Mouse (Mus musculus) heart, adult 2 months (tissue): ENCODE measurements around the gene Spg20. TPM values are rescaled to one million over a fixed set of nuclear protein-coding genes. Genes with fewer than 3 reads are reported as not detected.
A peak's percentile ranks its signal among the peaks of the same experiment; 100 is the strongest.

Experiments used
- DNase-seq, 2 experiments: peaks; one replicate each; pipeline ENCODE4 v3.0.0; 2021
- H3K27ac ChIP-seq: fragments of 200-600 bp; 2 replicates; pipeline ENCODE4 v1.8.1; 2022
- H3K27me3 ChIP-seq: fragments of 200-500 bp; 2 replicates; pipeline ENCODE4 v1.6.1; 2012; ENCODE audit warnings: mild to moderate bottlenecking, low read length, inconsistent platforms, mixed read lengths; ENCODE audit not compliant: control insufficient read depth, insufficient read depth
- H3K36me3 ChIP-seq: fragments of 200-500 bp; 2 replicates; pipeline ENCODE4 v1.6.1; 2012; ENCODE audit warnings: low read length, inconsistent platforms; ENCODE audit not compliant: control insufficient read depth, insufficient read depth
- H3K4me1 ChIP-seq: fragments of 200-500 bp; 2 replicates; pipeline ENCODE4 v1.6.1; 2011; ENCODE audit warnings: low read length; ENCODE audit not compliant: control insufficient read depth, insufficient read depth
- H3K4me3 ChIP-seq: fragments of 200-600 bp; 2 replicates; pipeline ENCODE4 v1.8.1; 2022
- H3K79me2 ChIP-seq: fragments of 200-500 bp; replicated peaks from 2 replicates; pipeline ENCODE4 v1.6.1; 2012; ENCODE audit warnings: mild to moderate bottlenecking, inconsistent platforms, low read length, moderate library complexity, mixed read lengths; ENCODE audit not compliant: control insufficient read depth, insufficient read depth
- H3K9ac ChIP-seq: fragments of 200-500 bp; 2 replicates; pipeline ENCODE4 v1.6.1; 2012; ENCODE audit warnings: low read depth, mild to moderate bottlenecking, control low read depth, inconsistent platforms, low read length, mixed read lengths
- CTCF ChIP-seq: fragments of 200-600 bp; IDR thresholded peaks from 2 replicates; pipeline ENCODE4 v1.8.1; 2022; ENCODE audit warnings: antibody characterized with exemption, mild to moderate bottlenecking, moderate library complexity
- EP300 ChIP-seq: fragments of 200-500 bp; IDR thresholded peaks from 2 replicates; pipeline ENCODE4 v1.6.1; 2011; ENCODE audit warnings: low read depth, low read length, control low read depth; ENCODE audit not compliant: insufficient read depth
- POLR2A ChIP-seq: fragments of 200-500 bp; IDR thresholded peaks from 2 replicates; pipeline ENCODE4 v1.6.1; 2011; ENCODE audit warnings: mild to moderate bottlenecking, low read depth, low read length, control low read depth; ENCODE audit not compliant: insufficient read depth
- WGBS: fragments of 180-500 bp; shearing (Covaris S2); methylation state at CpG from one replicate; pipeline ENCODE4 v1.1.7; 2018; 5-methylcytosine and 5-hydroxymethylcytosine counted together
- intact Hi-C: fragments of 180-260 bp; cut with DNase I; formaldehyde crosslinking; loops from one replicate; pipeline ENCODE4 v1.15.1; 2025
- polyA plus RNA-seq: library from polyadenylated mRNA; depleted of rRNA; stranded (reverse); fragments of >200 nt; gene quantifications from 2 replicates; pipeline ENCODE4 v1.2.3, GENCODE M21; 2012
- total RNA-seq, 2 experiments: library from RNA; stranded (reverse); gene quantifications; 2 replicates each; pipeline ENCODE4 v1.2.3; 2021

Gene Spg20
- total and polyA plus RNA-seq, 3 experiments, result 11.9 to 45.7 (median 45.1) TPM

DNA sequence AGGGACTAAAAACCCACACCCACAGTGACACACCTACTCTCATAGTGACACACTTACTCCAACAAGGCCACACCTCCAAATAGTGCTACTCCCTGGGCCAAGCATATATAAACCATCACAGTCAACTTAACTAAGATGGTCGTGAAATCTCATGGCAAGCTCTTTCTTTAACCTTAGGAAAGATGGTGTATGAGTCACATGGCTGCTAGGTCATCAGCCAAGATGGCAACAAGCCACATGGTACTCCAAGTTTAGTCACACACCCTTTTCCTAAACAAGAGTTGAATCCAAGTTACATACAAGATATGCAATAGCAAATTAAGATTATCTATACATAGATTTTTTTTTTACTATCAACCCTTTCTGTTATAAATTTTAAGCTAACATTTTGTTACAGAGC is 18.7 kb upstream of the Spg20 start:
- intact Hi-C loops, result no loop called here
- Histone ChIP-seq H3K27me3 (no peaks in the 10 kb centered on the region), H3K36me3 (no peaks in the 10 kb centered on the region), H3K4me3 (no peak overlapping the region), H3K9ac (no peak overlapping the region), H3K4me1 (no peaks in the 10 kb centered on the region), H3K79me2 (no peaks in the 10 kb centered on the region), H3K27ac (no peak overlapping the region)
- WGBS, result 59% methylated on average over 1 of the region's 1 CpGs
- DNase-seq, result no peak
- TF ChIP-seq POLR2A (no peak), CTCF (no peak), EP300 (no peak)

DNA sequence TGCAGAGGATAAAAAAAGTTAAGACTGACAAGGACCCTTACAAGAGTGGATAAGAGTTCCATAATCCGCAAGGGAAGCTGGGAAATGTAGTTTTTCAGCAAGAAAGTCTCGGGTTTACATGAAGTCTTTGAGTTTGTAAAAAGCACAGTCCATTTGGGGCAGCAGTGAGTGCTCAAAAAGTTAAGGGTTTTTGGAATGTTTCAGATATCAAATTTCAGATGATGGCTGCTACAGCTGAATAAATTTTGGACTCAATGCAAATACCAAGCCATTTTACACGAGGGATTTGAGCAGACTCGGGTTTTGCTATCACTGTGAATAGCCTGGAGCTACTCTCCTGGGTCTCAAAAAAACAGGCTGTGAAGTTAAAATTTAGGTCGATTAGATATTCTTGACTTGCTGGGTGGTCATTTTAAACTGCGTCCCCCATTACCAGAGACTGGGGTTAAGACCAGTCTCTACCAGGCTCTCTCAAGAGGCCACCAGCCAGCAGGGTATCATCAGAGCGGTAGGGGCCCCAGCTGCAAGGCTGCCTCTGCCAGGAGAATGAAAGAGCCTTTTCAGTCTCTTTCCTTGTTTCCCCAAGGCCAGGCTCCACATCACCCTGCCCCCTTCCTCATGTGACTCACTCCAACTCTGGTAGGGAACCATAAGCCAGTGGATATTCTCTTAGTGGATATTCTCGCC is 15.8 kb upstream of the Spg20 start:
- Histone ChIP-seq H3K4me3 (no peak overlapping the region), H3K9ac (no peak overlapping the region), H3K27ac (peak overlapping the region; percentile 43; the same call in 1 of the 2 replicates), H3K36me3 (no peaks in the 10 kb centered on the region), H3K27me3 (no peaks in the 10 kb centered on the region), H3K79me2 (no peaks in the 10 kb centered on the region), H3K4me1 (no peaks in the 10 kb centered on the region)
- peak in 1 of 2 experiments; percentile 41 for DNase-seq
- intact Hi-C loops, result no loop called here
- 46% methylated on average over 8 of the region's 8 CpGs for WGBS
- TF ChIP-seq EP300 (no peak), CTCF (no peak), POLR2A (no peak)

DNA sequence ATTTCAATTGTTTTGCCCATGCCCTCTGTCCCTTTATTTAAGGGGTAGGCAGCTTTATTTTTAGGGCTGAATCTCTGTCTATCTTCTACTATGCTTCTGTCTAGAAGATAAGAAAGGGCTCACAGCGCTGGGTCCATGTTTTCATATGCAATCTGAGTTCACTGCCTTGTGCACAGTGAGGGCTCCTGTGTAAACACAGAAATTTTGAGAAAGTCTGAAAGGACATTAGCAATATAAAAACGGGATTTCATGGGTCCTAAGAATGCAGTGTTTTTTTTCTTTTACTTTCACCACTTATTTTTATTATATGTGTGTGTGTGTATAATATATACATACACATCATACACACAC is 15.3 kb upstream of the Spg20 start:
- no peak overlapping the region for H3K9ac ChIP-seq
- intact Hi-C loops, result no loop called here
- H3K79me2 ChIP-seq, result no peaks in the 10 kb centered on the region
- 0 out of 2 replicates have a peak overlapping the region, but pooled peaks have one; percentile 43 for H3K27ac ChIP-seq
- TF ChIP-seq CTCF (no peak), POLR2A (no peak), EP300 (no peak)
- no peaks in the 10 kb centered on the region for H3K27me3 ChIP-seq
- H3K4me3 ChIP-seq, result no peak overlapping the region
- no peaks in the 10 kb centered on the region for H3K4me1 ChIP-seq
- WGBS, result 39% methylated on average over 2 of the region's 2 CpGs
- H3K36me3 ChIP-seq, result no peaks in the 10 kb centered on the region
- DNase-seq, result no peak

DNA sequence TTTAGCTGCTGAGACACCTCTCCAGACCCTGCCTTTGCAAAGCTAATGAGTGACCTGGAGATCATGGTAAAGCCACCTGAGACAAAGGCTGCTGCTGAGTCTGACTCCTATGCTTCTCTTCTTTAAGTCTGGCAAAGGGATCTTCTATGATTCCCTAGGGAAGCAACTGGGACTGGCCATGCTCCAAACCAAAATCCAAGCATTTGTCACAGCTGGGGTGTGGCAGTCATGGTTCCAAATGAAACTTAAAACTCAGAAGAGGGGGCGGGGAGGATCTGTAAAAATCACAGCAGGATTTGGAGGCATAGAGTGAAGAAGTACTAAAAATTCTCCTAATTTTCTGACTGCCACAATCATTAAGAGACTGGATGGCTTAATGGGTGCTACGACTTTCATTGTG is 14.7 kb upstream of the Spg20 start:
- Histone ChIP-seq H3K79me2 (no peaks in the 10 kb centered on the region), H3K27ac (no peak overlapping the region), H3K9ac (no peak overlapping the region), H3K27me3 (no peaks in the 10 kb centered on the region), H3K36me3 (no peaks in the 10 kb centered on the region), H3K4me1 (no peaks in the 10 kb centered on the region), H3K4me3 (no peak overlapping the region)
- intact Hi-C loops, result no loop called here
- DNase-seq, result no peak
- TF ChIP-seq CTCF (no peak), POLR2A (no peak), EP300 (no peak)
- 74% methylated on average over 2 of the region's 2 CpGs for WGBS

DNA sequence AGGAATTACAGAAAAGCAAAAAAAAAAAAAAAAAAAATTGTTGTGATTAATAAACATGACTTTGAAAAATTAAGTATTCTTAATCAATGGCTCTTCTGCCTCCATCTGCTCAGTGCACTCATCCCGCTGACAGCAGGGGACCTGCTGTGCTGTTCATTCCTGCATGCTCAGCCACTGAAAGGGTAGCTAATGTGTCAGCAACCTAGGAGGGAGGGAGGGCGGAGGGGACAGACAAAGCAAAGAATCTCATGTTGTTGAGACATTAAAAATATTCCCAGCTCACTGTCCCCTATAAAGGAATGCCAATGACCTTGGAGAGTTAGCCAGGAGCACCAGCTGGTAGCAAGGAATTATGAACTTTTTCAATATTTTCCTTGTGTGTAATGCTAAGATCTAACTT is 13.9 kb upstream of the Spg20 start:
- no peak overlapping the region for H3K9ac ChIP-seq
- no peak overlapping the region for H3K27ac ChIP-seq
- 59% methylated on average over 2 of the region's 2 CpGs for WGBS
- no peaks in the 10 kb centered on the region for H3K79me2 ChIP-seq
- intact Hi-C loops, result no loop called here
- DNase-seq, result no peak
- no peaks in the 10 kb centered on the region for H3K36me3 ChIP-seq
- H3K4me1 ChIP-seq, result no peaks in the 10 kb centered on the region
- no peaks in the 10 kb centered on the region for H3K27me3 ChIP-seq
- H3K4me3 ChIP-seq, result no peak overlapping the region
- TF ChIP-seq CTCF, result no peak
- TF ChIP-seq EP300, result no peak
- no peak for TF ChIP-seq POLR2A

DNA sequence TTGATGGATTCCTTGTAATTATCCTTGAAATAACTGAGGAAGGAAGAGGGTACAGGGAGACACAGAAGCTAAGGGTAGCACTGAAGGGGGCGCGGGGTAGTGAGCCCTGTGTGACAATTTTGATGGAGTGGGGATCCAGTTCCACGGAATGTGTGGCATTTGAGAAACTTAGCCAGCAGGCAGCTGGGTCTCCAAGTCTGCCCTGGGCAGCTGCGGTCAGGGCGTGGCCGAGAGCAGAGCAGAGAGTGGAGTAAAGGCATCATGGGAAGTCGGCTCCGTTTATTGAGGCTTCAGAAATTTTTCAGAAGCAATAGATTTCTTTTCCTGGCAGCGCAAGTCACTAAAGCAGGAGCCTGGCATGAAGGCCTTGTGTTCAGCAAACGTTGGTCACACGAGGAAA is 12.9 kb upstream of the Spg20 start:
- H3K79me2 ChIP-seq, result no peaks in the 10 kb centered on the region
- no peaks in the 10 kb centered on the region for H3K36me3 ChIP-seq
- no peak overlapping the region for H3K9ac ChIP-seq
- no peak overlapping the region for H3K27ac ChIP-seq
- no peak for TF ChIP-seq EP300
- no peak for TF ChIP-seq CTCF
- TF ChIP-seq POLR2A, result no peak
- no peak overlapping the region for H3K4me3 ChIP-seq
- 76% methylated on average over 11 of the region's 11 CpGs for WGBS
- intact Hi-C loops, result no loop called here
- DNase-seq, result no peak
- no peaks in the 10 kb centered on the region for H3K4me1 ChIP-seq
- H3K27me3 ChIP-seq, result no peaks in the 10 kb centered on the region
